Mouse (Mus musculus) fat pad, adult 2 months (tissue): ENCODE measurements around the gene Lysmd4.
A peak's percentile ranks its signal among the peaks of the same experiment; 100 is the strongest.

Experiments used
- DNase-seq: peaks from one replicate; pipeline ENCODE4 v3.0.0-alpha.2; 2011; ENCODE audit warnings: low read depth, low spot score; ENCODE audit errors: extremely low read depth

Gene Lysmd4

GRCm38 (mm10) chr7:67222220-67222862, at the start of gene Lysmd4:
TSS of gene Lysmd4 (plus strand) at chr7:67222544.
- DNase-seq = peak; percentile 54

- no peak for DNase-seq
Measured at GRCm38 (mm10) chr7:67173522-67174195, 48.7 kb upstream of the Lysmd4 start.

- DNase-seq = no peak
Measured at GRCm38 (mm10) chr7:67183786-67184185, 38.6 kb upstream of the Lysmd4 start.

GRCm38 (mm10) chr7:67199412-67199811, 22.9 kb upstream of the Lysmd4 start:
- DNase-seq = no peak

GRCm38 (mm10) chr7:67203625-67204024, 18.7 kb upstream of the Lysmd4 start:
- no peak for DNase-seq

- no peak for DNase-seq
Measured at GRCm38 (mm10) chr7:67205734-67206425, 16.5 kb upstream of the Lysmd4 start.

GRCm38 (mm10) chr7:67206496-67206895, 15.8 kb upstream of the Lysmd4 start:
- no peak for DNase-seq

GRCm38 (mm10) chr7:67207701-67208100, 14.6 kb upstream of the Lysmd4 start:
- DNase-seq = no peak

GRCm38 (mm10) chr7:67208317-67208716, 14.0 kb upstream of the Lysmd4 start:
- DNase-seq = no peak

GRCm38 (mm10) chr7:67210004-67210833, 12.1 kb upstream of the Lysmd4 start:
- DNase-seq = no peak

- no peak for DNase-seq
Measured at GRCm38 (mm10) chr7:67211341-67211740, 11.0 kb upstream of the Lysmd4 start.

- DNase-seq = no peak
Measured at GRCm38 (mm10) chr7:67211971-67212370, 10.4 kb upstream of the Lysmd4 start.

GRCm38 (mm10) chr7:67213589-67213988, 8.8 kb upstream of the Lysmd4 start:
- DNase-seq = no peak

- no peak for DNase-seq
Measured at GRCm38 (mm10) chr7:67216351-67216750, 6.0 kb upstream of the Lysmd4 start.

- DNase-seq = no peak
Measured at GRCm38 (mm10) chr7:67217025-67217424, 5.3 kb upstream of the Lysmd4 start.

GRCm38 (mm10) chr7:67225943-67226625, 3.7 kb downstream of the Lysmd4 start:
- DNase-seq = no peak

- no peak for DNase-seq
Measured at GRCm38 (mm10) chr7:67227538-67227937, 5.2 kb downstream of the Lysmd4 start.

GRCm38 (mm10) chr7:67228390-67228789, 6.0 kb downstream of the Lysmd4 start:
- no peak for DNase-seq

GRCm38 (mm10) chr7:67228891-67229602, 6.7 kb downstream of the Lysmd4 start:
- no peak for DNase-seq

- no peak for DNase-seq
Measured at GRCm38 (mm10) chr7:67229701-67230100, 7.4 kb downstream of the Lysmd4 start.
